Mouse (Mus musculus) naive thymus-derived CD4-positive, alpha-beta T cell, adult 2 months (primary cell): ENCODE results near the gene Nav2.

Source experiments
- DNase-seq: peaks from one replicate; pipeline ENCODE4 v3.0.0-alpha.2; 2011; ENCODE audit warnings: low read depth

Nav2 gene

GRCm38 (mm10) chr7:49635074-49635621 lies 726.6 kb downstream of the Nav2 start:
- DNase-seq, result peak; percentile 45

GRCm38 (mm10) chr7:49635971-49636370 lies 727.5 kb downstream of the Nav2 start:
- peak; percentile 31 for DNase-seq

GRCm38 (mm10) chr7:49636491-49637115 lies 728.1 kb downstream of the Nav2 start, which contains the start of gene Dbx1:
TSS of gene Dbx1 (minus strand) at chr7:49636849.
- DNase-seq, result no peak

- no peak for DNase-seq
Observed at GRCm38 (mm10) chr7:49637281-49637680, 728.8 kb downstream of the Nav2 start.

GRCm38 (mm10) chr7:49637851-49638663 lies 729.5 kb downstream of the Nav2 start:
- DNase-seq, result no peak

GRCm38 (mm10) chr7:49638941-49639776 lies 730.6 kb downstream of the Nav2 start:
- no peak for DNase-seq

- no peak for DNase-seq
Observed at GRCm38 (mm10) chr7:49639864-49640708, 731.6 kb downstream of the Nav2 start.

- no peak for DNase-seq
Observed at GRCm38 (mm10) chr7:49640709-49641305, 732.3 kb downstream of the Nav2 start.
